Mouse (Mus musculus) forebrain, embryonic 14.5 days (tissue): Measurements from ENCODE around the gene Fgfr2. TPM values are rescaled to one million over a fixed set of nuclear protein-coding genes. Genes with fewer than 3 reads are reported as not detected.

ENCODE experiments used
- ATAC-seq: fragments of 200-750 bp; cut with Nextera tagmentation; 2 replicates; pipeline ENCODE4 v1.8.0; 2017; ENCODE audit warnings: mild to moderate bottlenecking, moderate library complexity
- DNase-seq: peaks from one replicate; pipeline ENCODE4 v3.0.0-alpha.2; 2015; ENCODE audit warnings: low spot score
- H3K27ac ChIP-seq: fragments of 300-500 bp; sonication (generic); 2 replicates; pipeline ENCODE4 v1.5.1; 2014; ENCODE audit warnings: low read depth, mild to moderate bottlenecking, control low read depth, low read length, moderate library complexity
- H3K27me3 ChIP-seq: fragments of 300-500 bp; sonication (generic); replicated peaks from 2 replicates; pipeline ENCODE4 v1.6.1; 2014; ENCODE audit warnings: low read length, control low read depth, mixed read lengths; ENCODE audit not compliant: control insufficient read depth, insufficient read depth
- H3K36me3 ChIP-seq: fragments of 300-500 bp; sonication (generic); 2 replicates; pipeline ENCODE4 v1.6.1; 2014; ENCODE audit warnings: low read length, control low read depth; ENCODE audit not compliant: control insufficient read depth, insufficient read depth
- H3K4me1 ChIP-seq: fragments of 300-500 bp; sonication (generic); 2 replicates; pipeline ENCODE4 v1.6.1; 2014; ENCODE audit warnings: antibody characterized with exemption, low read length, control low read depth; ENCODE audit not compliant: control insufficient read depth, insufficient read depth
- H3K4me2 ChIP-seq: fragments of 300-500 bp; sonication (generic); 2 replicates; pipeline ENCODE4 v1.6.1; 2014; ENCODE audit warnings: mild to moderate bottlenecking, control low read depth, low read length
- H3K4me3 ChIP-seq: fragments of 300-500 bp; sonication (generic); 2 replicates; pipeline ENCODE4 v1.5.1; 2014; ENCODE audit warnings: low read depth, low read length, control low read depth
- H3K9ac ChIP-seq: fragments of 300-500 bp; sonication (generic); 2 replicates; pipeline ENCODE4 v1.6.1; 2014; ENCODE audit warnings: mild to moderate bottlenecking, low read length, control low read depth, moderate library complexity
- H3K9me3 ChIP-seq: fragments of 300-500 bp; sonication (generic); replicated peaks from 2 replicates; pipeline ENCODE4 v1.6.1; 2016; ENCODE audit warnings: low read length, control low read depth, mixed read lengths; ENCODE audit not compliant: control insufficient read depth
- WGBS: fragments of 180-500 bp; shearing (Covaris S2); extraction: QIAGEN DNeasy Blood & Tissue Kit; methylation state at CpG from one replicate; pipeline ENCODE4 v1.1.7; 2014; 5-methylcytosine and 5-hydroxymethylcytosine counted together
- polyA plus RNA-seq: library from polyadenylated mRNA; unstranded; fragments of >200 nt; fragmentation: Nextera tagmentation; extraction: Ambion mirVana; gene quantifications from 2 replicates; pipeline ENCODE4 v1.2.1, GENCODE M21; 2014

Gene Fgfr2
- polyA plus RNA-seq, 1 experiment from 2014 or later: 35.9 TPM

GRCm38 (mm10) chr7:132284795-132285194 lies 838.4 kb downstream of the Fgfr2 start:
- no peak overlapping the region for H3K4me3 ChIP-seq
- no peaks in the 10 kb centered on the region for H3K27me3 ChIP-seq
- H3K4me1 ChIP-seq: peaks cover 54% of the 10 kb centered on the region
- no peaks in the 10 kb centered on the region for H3K9me3 ChIP-seq
- no peak overlapping the region for H3K4me2 ChIP-seq
- no peaks in the 10 kb centered on the region for H3K36me3 ChIP-seq
- peak; percentile 83 for ATAC-seq
- H3K27ac ChIP-seq: peak overlapping the region; percentile 94
- no peak overlapping the region for H3K9ac ChIP-seq
- DNase-seq: peak; percentile 87
- 9% methylated on average over 1 of the region's 1 CpGs for WGBS

DNA sequence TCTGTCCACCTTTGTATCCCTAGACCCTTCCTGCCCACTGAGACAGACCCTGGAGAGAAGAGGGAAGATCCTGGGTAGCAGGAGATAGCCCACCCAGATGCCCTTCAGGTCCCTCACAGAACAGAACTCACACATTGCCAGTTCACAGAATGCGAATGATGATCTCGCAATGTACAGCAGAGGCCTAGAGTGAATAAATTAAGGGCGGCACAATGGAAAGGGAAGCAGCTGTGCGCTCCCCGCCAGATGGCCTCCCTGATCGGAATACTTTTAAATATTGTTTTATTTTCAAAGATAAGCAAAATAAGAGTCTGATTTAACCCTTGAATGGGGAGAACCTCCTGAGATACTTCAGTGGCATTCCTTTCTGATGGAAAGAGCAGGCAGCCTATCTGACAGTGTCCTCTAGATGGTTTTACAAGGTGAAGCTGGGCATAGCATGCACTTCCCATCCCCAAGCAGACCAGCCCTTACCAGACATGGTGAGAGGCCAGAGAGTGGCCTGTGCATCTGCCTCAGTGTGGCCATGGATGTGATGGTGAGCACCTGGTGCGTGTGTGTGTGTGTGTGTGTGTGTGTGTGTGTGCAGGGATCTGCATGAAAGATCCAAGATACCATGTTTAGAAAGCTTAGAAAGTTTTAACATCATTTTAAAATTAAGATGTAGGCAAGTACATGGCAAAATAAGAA lies 839.0 kb downstream of the Fgfr2 start:
- DNase-seq (peak; percentile 80), ATAC-seq (peak; percentile 76)
- H3K27me3 ChIP-seq: no peaks in the 10 kb centered on the region
- H3K4me2 ChIP-seq: no peak overlapping the region
- H3K4me1 ChIP-seq: peaks cover 54% of the 10 kb centered on the region
- 35% methylated on average over 7 of the region's 7 CpGs for WGBS
- H3K9ac ChIP-seq: no peak overlapping the region
- no peak overlapping the region for H3K4me3 ChIP-seq
- H3K9me3 ChIP-seq: no peaks in the 10 kb centered on the region
- no peaks in the 10 kb centered on the region for H3K36me3 ChIP-seq
- H3K27ac ChIP-seq: peak overlapping the region; percentile 94

- Histone ChIP-seq H3K4me3 (no peak overlapping the region), H3K27ac (peak overlapping the region; percentile 80), H3K36me3 (no peaks in the 10 kb centered on the region), H3K27me3 (no peaks in the 10 kb centered on the region), H3K9ac (no peak overlapping the region), H3K4me2 (no peak overlapping the region), H3K4me1 (peaks cover 49% of the 10 kb centered on the region), H3K9me3 (no peaks in the 10 kb centered on the region)
- WGBS: 93% methylated on average over 2 of the region's 2 CpGs
- no peak for ATAC-seq
- DNase-seq: no peak
Observed at GRCm38 (mm10) chr7:132282576-132282975, 840.6 kb downstream of the Fgfr2 start.

DNA sequence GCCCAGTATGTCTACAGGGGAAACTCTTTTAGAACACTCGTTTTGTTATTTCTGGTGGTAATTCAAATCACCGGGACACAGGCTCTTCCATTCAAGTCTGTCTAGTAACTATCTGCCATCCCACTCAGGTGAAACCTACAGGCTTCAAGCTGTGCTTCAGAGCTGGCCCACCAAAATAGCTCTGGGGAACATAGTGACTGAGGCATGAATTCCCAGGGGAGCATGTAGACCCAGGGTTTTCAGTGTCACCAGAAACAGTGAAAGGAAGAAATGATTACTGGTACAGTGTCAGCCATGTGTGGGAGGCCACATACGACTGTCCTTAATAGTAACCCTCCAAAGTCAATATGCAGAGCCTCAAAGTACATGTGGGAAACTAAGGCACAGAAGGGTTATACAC lies 841.0 kb downstream of the Fgfr2 start:
- Histone ChIP-seq H3K4me1 (peaks cover 48% of the 10 kb centered on the region), H3K27ac (peak overlapping the region; percentile 80), H3K9ac (no peak overlapping the region), H3K27me3 (no peaks in the 10 kb centered on the region), H3K4me2 (no peak overlapping the region), H3K9me3 (no peaks in the 10 kb centered on the region), H3K4me3 (no peak overlapping the region), H3K36me3 (no peaks in the 10 kb centered on the region)
- DNase-seq (no peak), ATAC-seq (no peak)
- 72% methylated on average over 3 of the region's 3 CpGs for WGBS

- peaks cover 46% of the 10 kb centered on the region for H3K4me1 ChIP-seq
- 51% methylated on average over 4 of the region's 4 CpGs for WGBS
- ATAC-seq: peak; percentile 52
- no peaks in the 10 kb centered on the region for H3K27me3 ChIP-seq
- no peak overlapping the region for H3K4me2 ChIP-seq
- H3K9me3 ChIP-seq: no peaks in the 10 kb centered on the region
- no peak overlapping the region for H3K4me3 ChIP-seq
- no peak overlapping the region for H3K9ac ChIP-seq
- H3K27ac ChIP-seq: peak overlapping the region; percentile 80
- no peaks in the 10 kb centered on the region for H3K36me3 ChIP-seq
- DNase-seq: peak; percentile 64
Observed at GRCm38 (mm10) chr7:132281753-132282152, 841.4 kb downstream of the Fgfr2 start.

- Histone ChIP-seq H3K4me3 (no peak overlapping the region), H3K36me3 (no peaks in the 10 kb centered on the region), H3K9me3 (no peaks in the 10 kb centered on the region), H3K4me2 (no peak overlapping the region), H3K4me1 (peaks cover 25% of the 10 kb centered on the region), H3K27me3 (no peaks in the 10 kb centered on the region), H3K9ac (no peak overlapping the region), H3K27ac (no peak overlapping the region)
- DNase-seq: no peak
- 92% methylated on average over 3 of the region's 3 CpGs for WGBS
- ATAC-seq: no peak
Observed at GRCm38 (mm10) chr7:132278658-132279057, 844.5 kb downstream of the Fgfr2 start.

- H3K36me3 ChIP-seq: no peaks in the 10 kb centered on the region
- DNase-seq: no peak
- no peak overlapping the region for H3K9ac ChIP-seq
- H3K4me3 ChIP-seq: no peak overlapping the region
- H3K9me3 ChIP-seq: no peaks in the 10 kb centered on the region
- peaks cover 16% of the 10 kb centered on the region for H3K4me1 ChIP-seq
- H3K27me3 ChIP-seq: no peaks in the 10 kb centered on the region
- no peak for ATAC-seq
- no peak overlapping the region for H3K4me2 ChIP-seq
- H3K27ac ChIP-seq: no peak overlapping the region
- WGBS: 63% methylated on average over 5 of the region's 5 CpGs
Observed at GRCm38 (mm10) chr7:132276287-132276686, 846.9 kb downstream of the Fgfr2 start.

GRCm38 (mm10) chr7:132273741-132274513 lies 849.2 kb downstream of the Fgfr2 start:
- H3K4me2 ChIP-seq: no peak overlapping the region
- WGBS: 28% methylated on average over 2 of the region's 2 CpGs

DNA sequence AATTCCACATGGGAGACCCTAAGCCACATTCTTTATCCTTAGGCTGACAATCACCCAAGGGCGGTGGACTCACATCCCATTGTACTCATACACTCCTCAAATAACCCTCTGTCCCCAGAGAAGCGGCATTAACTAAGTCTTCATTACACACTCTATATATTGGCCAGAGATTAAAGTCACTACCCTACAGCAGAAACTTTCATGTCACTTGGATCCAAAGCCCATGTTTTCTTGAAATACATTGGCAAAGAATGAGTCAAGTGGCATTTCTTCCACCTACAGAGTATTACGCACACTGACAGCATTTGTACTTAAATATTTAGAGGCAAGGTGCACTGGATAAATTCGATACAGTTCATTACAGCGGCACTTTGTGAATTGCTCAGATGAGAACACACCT lies 850.2 kb downstream of the Fgfr2 start:
- no peak overlapping the region for H3K4me3 ChIP-seq
- H3K9me3 ChIP-seq: no peaks in the 10 kb centered on the region
- H3K27me3 ChIP-seq: no peaks in the 10 kb centered on the region
- H3K4me2 ChIP-seq: no peak overlapping the region
- ATAC-seq (no peak), DNase-seq (no peak)
- peaks cover 16% of the 10 kb centered on the region; the same call in 1 of the 2 replicates for H3K36me3 ChIP-seq
- 96% methylated on average over 5 of the region's 5 CpGs for WGBS
- no peak overlapping the region for H3K9ac ChIP-seq
- H3K4me1 ChIP-seq: peaks cover 13% of the 10 kb centered on the region
- H3K27ac ChIP-seq: no peak overlapping the region

More at GRCm38 (mm10) chr7:132273741-132274513, 849.2 kb downstream of the Fgfr2 start:
- ATAC-seq (no peak), DNase-seq (no peak)
- no peaks in the 10 kb centered on the region for H3K9me3 ChIP-seq
- peaks cover 13% of the 10 kb centered on the region for H3K4me1 ChIP-seq
- peaks cover 9% of the 10 kb centered on the region; the same call in 1 of the 2 replicates for H3K36me3 ChIP-seq
- H3K4me3 ChIP-seq: no peak overlapping the region
- no peak overlapping the region for H3K27ac ChIP-seq
- H3K27me3 ChIP-seq: no peaks in the 10 kb centered on the region
- no peak overlapping the region for H3K9ac ChIP-seq
